Mouse (Mus musculus) liver, postnatal 0 days (tissue): Measurements from ENCODE around the gene Tmsb4x. TPM values are rescaled to one million over a fixed set of nuclear protein-coding genes. Genes with fewer than 3 reads are reported as not detected.

Experiments
- ATAC-seq: fragments of 200-750 bp; cut with Nextera tagmentation; 2 replicates; pipeline ENCODE4 v1.8.0; 2017; ENCODE audit warnings: mild to moderate bottlenecking, moderate library complexity
- DNase-seq: peaks from one replicate; pipeline ENCODE4 v3.0.0-alpha.2; 2016
- H3K27ac ChIP-seq: fragments of 300-500 bp; sonication (generic); 2 replicates; pipeline ENCODE4 v1.5.1; 2014; ENCODE audit warnings: antibody characterized with exemption, moderate library complexity, mild to moderate bottlenecking, low read depth
- H3K27me3 ChIP-seq: fragments of 300-500 bp; sonication (generic); 2 replicates; pipeline ENCODE4 v1.6.1; 2014; ENCODE audit warnings: low read length, control low read depth, mixed read lengths; ENCODE audit not compliant: insufficient read depth
- H3K36me3 ChIP-seq: fragments of 300-500 bp; sonication (generic); replicated peaks from 2 replicates; pipeline ENCODE4 v1.6.1; 2014; ENCODE audit warnings: mild to moderate bottlenecking, control low read depth, low read length, moderate library complexity, mixed read lengths; ENCODE audit not compliant: insufficient read depth
- H3K4me1 ChIP-seq: fragments of 300-500 bp; sonication (generic); 2 replicates; pipeline ENCODE4 v1.6.1; 2014; ENCODE audit warnings: antibody characterized with exemption, mild to moderate bottlenecking, control low read depth; ENCODE audit not compliant: insufficient read depth
- H3K4me2 ChIP-seq: fragments of 300-500 bp; sonication (generic); 2 replicates; pipeline ENCODE4 v1.6.1; 2014; ENCODE audit warnings: low read depth, mild to moderate bottlenecking, low read length, moderate library complexity, mixed read lengths
- H3K4me3 ChIP-seq: fragments of 300-500 bp; sonication (generic); 2 replicates; pipeline ENCODE4 v1.5.1; 2014; ENCODE audit warnings: low read depth, low read length
- H3K9ac ChIP-seq: fragments of 300-500 bp; sonication (generic); replicated peaks from 2 replicates; pipeline ENCODE4 v1.6.1; 2014; ENCODE audit warnings: mild to moderate bottlenecking, moderate library complexity
- H3K9me3 ChIP-seq: fragments of 300-500 bp; sonication (generic); 2 replicates; pipeline ENCODE4 v1.6.1; 2016; ENCODE audit warnings: mild to moderate bottlenecking, control low read depth, low read length, mixed read lengths
- CTCF ChIP-seq: sonication (generic); IDR thresholded peaks from 2 replicates; pipeline ENCODE4 v1.5.1; 2016; ENCODE audit warnings: antibody characterized with exemption, low read depth
- EP300 ChIP-seq: IDR thresholded peaks from 2 replicates; pipeline ENCODE4 v1.6.1; 2016; ENCODE audit warnings: antibody characterized with exemption, low read depth, mild to moderate bottlenecking
- WGBS: fragments of 180-500 bp; shearing (Covaris S2); extraction: QIAGEN DNeasy Blood & Tissue Kit; methylation state at CpG from one replicate; pipeline ENCODE4 v1.1.7; 2014; ENCODE audit not compliant: insufficient replicate concordance; 5-methylcytosine and 5-hydroxymethylcytosine counted together
- polyA plus RNA-seq: library from polyadenylated mRNA; unstranded; fragments of >200 nt; fragmentation: Nextera tagmentation; extraction: Ambion mirVana; gene quantifications from 2 replicates; pipeline ENCODE4 v1.2.1, GENCODE M21; 2015

Gene Tmsb4x
- polyA plus RNA-seq, 1 experiment from 2014 or later, result 1,722 TPM

DNA sequence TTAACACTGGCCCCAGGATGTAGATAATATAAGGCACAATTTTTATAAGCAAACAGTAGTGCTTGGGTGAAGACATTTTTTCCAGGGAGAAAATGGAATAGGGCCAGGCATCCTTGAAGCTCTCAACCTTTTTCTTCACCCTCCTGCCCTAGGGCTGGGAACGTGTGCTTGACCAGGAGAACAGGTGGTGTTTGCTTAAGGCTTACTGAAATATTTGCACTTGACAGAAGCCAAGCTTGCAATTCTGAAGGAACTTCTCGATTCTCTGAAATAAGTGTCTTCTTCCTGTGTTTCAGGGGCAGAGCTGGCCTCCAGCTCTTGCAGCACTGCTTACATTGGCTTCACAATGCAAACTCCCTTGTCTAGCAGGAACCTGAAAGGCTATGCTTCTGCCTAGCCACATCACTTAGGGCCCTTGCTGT lies 13.9 kb downstream of the Tmsb4x start:
- ATAC-seq, result no peak
- DNase-seq, result no peak

DNA sequence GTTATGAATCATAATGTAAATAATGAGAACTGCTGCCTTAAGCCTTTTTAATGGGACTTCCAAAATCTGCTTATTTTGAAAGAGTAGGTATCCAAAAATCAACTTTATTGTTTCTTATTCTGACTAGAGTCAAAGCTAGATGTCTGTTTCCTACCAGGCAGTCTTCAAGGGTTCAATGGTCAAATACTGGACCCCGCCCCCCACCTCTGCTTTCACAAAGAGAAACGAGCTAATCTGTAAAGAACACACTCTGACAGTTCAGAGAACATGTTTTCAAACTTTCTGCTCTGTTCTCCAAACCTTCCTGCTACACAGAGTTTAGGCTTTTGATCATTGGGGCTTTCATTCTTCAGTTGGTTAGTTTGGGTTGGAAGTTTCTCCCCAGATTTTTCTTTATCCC lies 22.8 kb downstream of the Tmsb4x start:
- Histone ChIP-seq H3K9ac (no peak overlapping the region), H3K4me2 (no peak overlapping the region), H3K27me3 (no peaks in the 10 kb centered on the region), H3K36me3 (no peaks in the 10 kb centered on the region), H3K4me3 (no peak overlapping the region), H3K4me1 (no peaks in the 10 kb centered on the region), H3K9me3 (no peaks in the 10 kb centered on the region), H3K27ac (no peak overlapping the region)
- 32% methylated on average over 2 of the region's 2 CpGs for WGBS
- DNase-seq (no peak), ATAC-seq (no peak)
- TF ChIP-seq EP300, result no peak
- TF ChIP-seq CTCF, result no peak

More for the DNA sequence above, 13.9 kb downstream of the Tmsb4x start:
- no peak for TF ChIP-seq CTCF
- no peak for TF ChIP-seq EP300
- Histone ChIP-seq H3K9ac (no peak overlapping the region), H3K9me3 (no peaks in the 10 kb centered on the region), H3K27me3 (no peaks in the 10 kb centered on the region), H3K36me3 (no peaks in the 10 kb centered on the region), H3K4me2 (no peak overlapping the region), H3K27ac (0 out of 2 replicates have a peak overlapping the region, but pooled peaks have one; percentile 52), H3K4me1 (no peaks in the 10 kb centered on the region), H3K4me3 (no peak overlapping the region)
- 37% methylated on average over 2 of the region's 2 CpGs for WGBS

DNA sequence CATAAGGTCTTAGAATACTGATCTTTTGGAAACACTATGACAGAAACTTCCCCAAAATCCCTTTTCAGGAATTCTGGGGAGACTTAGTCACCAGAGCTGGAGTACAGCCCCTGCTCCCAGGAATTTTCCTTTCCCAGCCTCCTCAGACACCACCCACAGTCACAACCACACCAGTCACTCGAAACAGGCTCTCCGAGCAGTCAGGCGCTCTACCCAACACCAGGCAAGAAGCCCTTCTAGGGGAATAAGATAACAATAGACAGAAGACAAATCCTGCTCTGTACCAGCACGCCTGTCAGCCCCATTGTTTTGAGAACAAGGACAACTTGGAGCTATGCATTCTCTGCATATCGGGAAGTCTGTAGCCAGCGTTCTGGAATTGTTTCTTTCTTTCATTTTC lies 25.6 kb downstream of the Tmsb4x start:
- no peaks in the 10 kb centered on the region for H3K9me3 ChIP-seq
- DNase-seq, result no peak
- H3K4me1 ChIP-seq, result no peaks in the 10 kb centered on the region
- H3K27me3 ChIP-seq, result no peaks in the 10 kb centered on the region
- H3K27ac ChIP-seq, result no peak overlapping the region
- no peak for ATAC-seq
- no peak overlapping the region for H3K4me2 ChIP-seq
- no peak for TF ChIP-seq CTCF
- TF ChIP-seq EP300, result no peak
- H3K9ac ChIP-seq, result no peak overlapping the region
- H3K4me3 ChIP-seq, result no peak overlapping the region
- H3K36me3 ChIP-seq, result no peaks in the 10 kb centered on the region
- 63% methylated on average over 6 of the region's 6 CpGs for WGBS

DNA sequence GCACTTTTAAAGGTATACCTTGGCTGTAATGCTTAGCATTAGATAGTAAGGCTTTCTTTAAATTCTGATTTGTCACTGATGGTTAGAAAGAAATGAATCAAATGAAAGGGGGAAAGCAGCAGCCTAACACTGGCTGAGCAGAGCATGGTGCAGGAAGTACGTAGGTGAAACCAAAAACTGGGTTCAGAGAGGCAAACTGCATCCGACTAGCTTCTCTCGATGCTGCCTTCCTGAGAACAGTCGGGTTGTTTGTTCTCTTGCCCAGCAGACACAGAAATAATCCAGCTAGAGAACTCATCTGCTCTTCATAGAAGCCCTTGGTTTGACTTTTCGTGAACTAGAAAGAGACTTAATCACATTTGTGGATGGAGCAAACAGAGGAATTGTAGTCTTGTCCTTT lies 26.7 kb downstream of the Tmsb4x start:
- Histone ChIP-seq H3K9me3 (no peaks in the 10 kb centered on the region), H3K9ac (no peak overlapping the region), H3K27ac (no peak overlapping the region), H3K4me1 (no peaks in the 10 kb centered on the region), H3K27me3 (no peaks in the 10 kb centered on the region), H3K4me3 (no peak overlapping the region), H3K36me3 (no peaks in the 10 kb centered on the region), H3K4me2 (no peak overlapping the region)
- DNase-seq, result no peak
- WGBS, result 75% methylated on average over 5 of the region's 5 CpGs
- TF ChIP-seq CTCF, result no peak
- TF ChIP-seq EP300, result no peak
- no peak for ATAC-seq

DNA sequence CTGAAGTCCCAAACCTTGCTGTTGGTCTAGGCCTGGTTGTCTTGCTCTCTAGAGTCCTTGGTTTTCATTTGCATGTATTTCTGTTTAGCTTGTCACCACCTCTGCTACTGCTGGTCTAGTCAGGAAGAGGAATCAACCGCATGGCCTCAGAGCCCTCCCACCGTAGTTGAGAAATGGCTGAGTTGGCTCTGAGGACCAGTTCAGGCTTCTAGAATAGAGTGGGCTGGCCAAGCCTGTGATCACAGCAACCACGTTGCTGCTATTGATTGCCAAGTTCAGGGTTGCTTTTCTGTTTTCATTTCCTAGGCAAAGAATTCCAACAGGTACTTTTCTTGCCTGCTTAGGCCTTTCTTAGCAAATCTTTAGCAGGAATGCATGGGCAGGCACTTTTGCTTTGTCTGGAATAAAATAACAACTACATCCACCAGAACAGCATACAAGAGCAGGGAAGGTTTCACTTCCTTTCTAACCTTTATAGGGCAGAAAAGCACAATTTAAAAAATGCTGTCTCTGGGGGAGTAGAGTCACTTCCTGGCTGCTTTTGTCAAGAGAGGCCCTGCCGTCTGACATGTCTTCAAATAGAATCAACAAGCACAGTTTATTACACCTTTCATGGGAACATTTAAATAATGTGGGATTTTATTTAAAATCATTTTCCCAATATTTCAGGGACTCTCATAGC lies 29.0 kb downstream of the Tmsb4x start:
- DNase-seq, result peak; percentile 21

DNA sequence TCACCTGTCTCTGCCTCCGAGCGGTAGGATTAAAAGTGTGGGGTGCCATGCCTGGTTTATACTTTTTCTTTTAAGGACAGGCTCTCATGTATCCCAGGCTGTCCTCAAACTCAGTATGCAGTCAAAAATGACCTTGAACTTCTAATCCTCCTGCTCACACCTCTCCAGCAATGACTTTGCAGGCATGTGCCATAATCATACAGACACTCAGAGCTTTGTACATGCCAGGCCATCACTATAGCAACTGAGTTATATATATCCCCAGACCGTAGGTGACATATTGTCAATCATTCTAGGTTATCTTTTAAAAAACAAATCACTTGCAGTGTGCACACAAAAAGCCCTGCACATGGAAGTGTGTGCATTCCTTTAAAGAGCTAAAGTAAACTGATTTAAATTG lies 29.6 kb downstream of the Tmsb4x start:
- H3K27ac ChIP-seq, result 0 out of 2 replicates have a peak overlapping the region, but pooled peaks have one; percentile 67
- no peaks in the 10 kb centered on the region for H3K9me3 ChIP-seq
- no peaks in the 10 kb centered on the region for H3K4me1 ChIP-seq
- no peaks in the 10 kb centered on the region; the same call in 1 of the 2 replicates for H3K27me3 ChIP-seq
- no peak for DNase-seq
- H3K4me3 ChIP-seq, result no peak overlapping the region
- WGBS, result 63% methylated on average over 3 of the region's 3 CpGs
- H3K36me3 ChIP-seq, result no peaks in the 10 kb centered on the region
- TF ChIP-seq CTCF (no peak), EP300 (no peak)
- H3K9ac ChIP-seq, result no peak overlapping the region
- no peak overlapping the region for H3K4me2 ChIP-seq
- no peak for ATAC-seq

More for the DNA sequence above, 29.0 kb downstream of the Tmsb4x start:
- Histone ChIP-seq H3K36me3 (no peaks in the 10 kb centered on the region), H3K27me3 (no peaks in the 10 kb centered on the region), H3K9ac (no peak overlapping the region), H3K4me3 (no peak overlapping the region), H3K4me1 (no peaks in the 10 kb centered on the region), H3K27ac (peak overlapping the region; percentile 67), H3K4me2 (no peak overlapping the region), H3K9me3 (no peaks in the 10 kb centered on the region)
- peak; percentile 67 for ATAC-seq
- no peak for TF ChIP-seq CTCF
- WGBS, result 33% methylated on average over 4 of the region's 4 CpGs
